Mouse (Mus musculus): Measurements from ENCODE around the gene Zcchc7.

Gene Zcchc7

GRCm38 (mm10) chr4:44755553-44756133, at the start of gene Zcchc7:
Gene Zcchc7 (plus strand): TSS chr4:44755877.
- in situ Hi-C loops (cut with MboI; ENCODE audit: low sequenced_read_pairs) = no loop called here

DNA sequence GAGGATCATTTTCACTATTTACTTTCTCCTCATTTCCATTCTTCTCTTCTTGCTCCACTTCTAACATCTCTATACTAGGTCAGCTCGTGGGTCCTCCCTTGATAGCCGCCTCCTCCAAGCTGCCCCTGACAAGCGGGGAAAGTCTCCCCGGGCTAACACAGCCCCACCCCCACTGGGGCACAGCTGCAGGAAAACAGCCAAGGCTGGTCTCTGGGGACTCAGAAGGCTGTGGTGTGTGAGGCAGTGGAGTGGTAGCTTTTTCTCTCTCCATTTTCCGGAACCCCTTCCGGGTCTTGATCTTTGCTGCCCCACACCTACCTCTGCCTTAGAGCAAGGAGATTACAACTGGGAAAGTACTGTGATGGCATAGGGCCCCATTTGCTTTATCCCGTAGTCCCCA, 49.7 kb upstream of the Zcchc7 start:
- in situ Hi-C loops (cut with MboI; ENCODE audit: low sequenced_read_pairs) = no loop called here

- in situ Hi-C loops (cut with MboI; ENCODE audit: low sequenced_read_pairs) = no loop called here
These were observed 48.8 kb upstream of the Zcchc7 start for GRCm38 (mm10) chr4:44706865-44707264.

DNA sequence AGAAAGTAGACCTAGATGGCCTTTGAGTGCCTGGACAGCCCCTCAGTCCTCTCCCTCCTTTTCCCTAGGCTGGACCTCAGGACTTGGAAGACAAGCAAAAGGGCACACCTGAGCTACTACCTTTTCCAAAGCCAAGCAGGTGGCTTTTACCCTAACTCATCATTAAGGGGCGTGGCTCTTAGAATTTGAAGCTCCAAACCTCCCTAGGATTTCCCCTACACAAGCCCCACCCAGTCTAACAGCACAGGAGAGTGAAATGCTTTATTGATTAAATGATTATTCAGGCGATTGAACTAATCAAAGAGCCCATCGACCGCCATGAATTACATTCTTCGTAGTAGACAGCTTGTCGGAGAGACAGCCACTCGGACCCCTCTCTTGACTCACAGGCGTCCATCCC, 47.4 kb upstream of the Zcchc7 start:
- in situ Hi-C loops (cut with MboI; ENCODE audit: low sequenced_read_pairs) = no loop called here

GRCm38 (mm10) chr4:44709091-44709695, 46.5 kb upstream of the Zcchc7 start:
- in situ Hi-C loops (cut with MboI; ENCODE audit: low sequenced_read_pairs) = no loop called here

GRCm38 (mm10) chr4:44709740-44710700, 45.7 kb upstream of the Zcchc7 start, which contains the start of gene Pax5:
Gene Pax5 (minus strand): TSS chr4:44710487.
- in situ Hi-C loops (cut with MboI; ENCODE audit: low sequenced_read_pairs) = no loop called here

GRCm38 (mm10) chr4:44710701-44711097, 45.0 kb upstream of the Zcchc7 start:
- in situ Hi-C loops (cut with MboI; ENCODE audit: low sequenced_read_pairs) = no loop called here

- in situ Hi-C loops (cut with MboI; ENCODE audit: low sequenced_read_pairs) = no loop called here
These were observed 44.4 kb upstream of the Zcchc7 start for GRCm38 (mm10) chr4:44711136-44711900.

- in situ Hi-C loops (cut with MboI; ENCODE audit: low sequenced_read_pairs) = no loop called here
These were observed 43.5 kb upstream of the Zcchc7 start for GRCm38 (mm10) chr4:44712051-44712700.

DNA sequence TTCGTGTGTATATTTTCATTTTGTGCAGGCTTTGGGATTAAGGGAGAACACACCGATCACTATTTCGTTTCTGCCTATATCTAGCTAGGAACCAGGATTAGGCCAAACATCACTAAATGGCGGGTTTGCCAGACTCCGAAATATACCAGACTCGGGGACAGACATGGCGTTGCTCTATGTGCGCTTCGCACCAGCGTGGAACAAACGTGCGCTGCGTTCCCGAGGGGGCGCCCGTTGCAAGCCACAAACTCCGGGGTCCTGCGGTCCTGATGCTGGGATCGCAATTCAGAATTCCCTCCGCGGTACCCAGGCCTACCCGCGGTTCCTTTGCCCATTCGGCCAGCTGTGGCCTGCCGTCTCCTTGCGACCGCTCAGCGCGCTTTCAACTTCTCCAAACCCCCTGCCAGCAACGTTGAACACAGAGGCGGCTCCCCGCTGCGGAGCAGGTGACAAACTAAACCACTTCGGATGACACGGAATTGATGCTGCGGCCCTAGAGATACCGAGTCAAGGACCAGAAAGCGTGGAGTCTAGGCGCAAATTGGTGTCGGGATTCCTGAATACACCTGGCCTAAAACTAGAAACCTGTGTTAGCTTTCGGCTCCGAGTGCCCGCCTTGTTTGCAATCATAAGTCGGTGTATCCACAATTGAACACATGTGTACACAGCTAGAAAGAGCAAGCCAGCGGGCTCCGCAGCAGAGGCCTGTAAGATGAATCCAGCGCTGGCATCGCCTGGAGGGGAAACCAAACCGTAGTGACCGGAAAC, 42.7 kb upstream of the Zcchc7 start:
- in situ Hi-C loops (cut with MboI; ENCODE audit: low sequenced_read_pairs) = no loop called here

- in situ Hi-C loops (cut with MboI; ENCODE audit: low sequenced_read_pairs) = no loop called here
These were observed 42.1 kb upstream of the Zcchc7 start for GRCm38 (mm10) chr4:44713554-44714051.

GRCm38 (mm10) chr4:44714111-44714621, 41.5 kb upstream of the Zcchc7 start:
- in situ Hi-C loops (cut with MboI; ENCODE audit: low sequenced_read_pairs) = no loop called here

GRCm38 (mm10) chr4:44715621-44716160, 40.0 kb upstream of the Zcchc7 start:
- in situ Hi-C loops (cut with MboI; ENCODE audit: low sequenced_read_pairs) = no loop called here

DNA sequence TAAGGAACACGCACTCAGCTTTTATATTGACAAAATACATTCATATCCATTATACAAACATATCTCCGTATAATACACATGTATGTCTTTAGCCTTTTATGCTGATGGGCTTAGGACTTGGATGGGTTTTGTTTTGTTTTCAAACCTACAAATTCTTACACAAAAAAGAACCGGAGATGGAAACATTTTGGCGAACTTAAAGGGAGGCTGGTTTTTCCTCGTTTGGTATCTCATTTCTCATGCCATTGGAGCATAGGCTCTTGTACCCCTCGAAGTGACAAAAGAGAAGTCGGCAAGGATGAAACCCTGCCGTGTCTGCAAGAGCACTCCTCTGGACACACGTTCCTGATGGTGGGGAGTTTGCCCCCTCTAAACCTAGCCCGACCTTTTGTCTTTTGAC, 39.3 kb upstream of the Zcchc7 start:
- in situ Hi-C loops (cut with MboI; ENCODE audit: low sequenced_read_pairs) = no loop called here

- in situ Hi-C loops (cut with MboI; ENCODE audit: low sequenced_read_pairs) = no loop called here
These were observed 38.0 kb upstream of the Zcchc7 start for GRCm38 (mm10) chr4:44717676-44718075.

DNA sequence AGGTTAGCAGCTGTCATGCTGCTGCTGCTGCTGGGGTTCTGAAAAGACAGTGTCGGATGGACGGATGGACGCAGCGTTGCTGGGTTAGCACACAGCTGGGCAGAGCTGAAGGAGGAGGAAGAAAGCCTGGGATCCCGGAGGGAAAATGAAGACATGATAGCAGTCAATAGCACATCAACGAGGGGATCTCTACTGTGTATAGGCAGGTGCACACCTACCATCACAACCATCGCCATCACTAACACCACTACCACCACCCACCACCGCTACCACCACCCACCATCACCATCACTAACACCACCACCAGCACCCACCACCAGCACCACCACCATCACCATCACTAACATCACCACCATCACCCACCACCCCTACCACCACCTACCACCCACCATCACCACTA, 35.6 kb upstream of the Zcchc7 start:
- in situ Hi-C loops (cut with MboI; ENCODE audit: low sequenced_read_pairs) = no loop called here

DNA sequence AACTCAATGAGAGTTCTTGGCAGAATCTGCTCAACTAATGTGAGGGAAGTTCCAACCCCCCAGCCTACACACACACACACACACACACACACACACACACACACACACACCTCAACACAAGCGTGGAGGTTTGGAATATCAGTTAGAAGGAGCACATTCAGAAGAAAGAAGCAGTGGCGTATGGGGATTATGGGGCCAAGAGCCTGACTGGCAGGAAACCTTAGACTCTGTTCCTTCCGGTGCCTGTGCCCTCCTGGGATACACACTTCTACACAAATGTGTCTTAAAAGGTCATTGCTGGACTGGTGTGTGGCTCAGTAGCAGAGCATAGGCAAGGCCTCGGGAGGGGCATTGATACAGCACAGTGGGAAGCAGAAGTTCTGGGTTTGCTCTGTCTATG, 34.4 kb upstream of the Zcchc7 start:
- in situ Hi-C loops (cut with MboI; ENCODE audit: low sequenced_read_pairs) = no loop called here

- in situ Hi-C loops (cut with MboI; ENCODE audit: low sequenced_read_pairs) = no loop called here
These were observed 15.2 kb upstream of the Zcchc7 start for GRCm38 (mm10) chr4:44740471-44740870.
